Mouse (Mus musculus) heart, embryonic 10.5 days (tissue): Measurements from ENCODE around the gene Colec11. TPM values are rescaled to one million over a fixed set of nuclear protein-coding genes. Genes with fewer than 3 reads are reported as not detected.

Experiments
- DNase-seq: peaks from one replicate; pipeline ENCODE4 v3.0.0-alpha.2; 2017; ENCODE audit warnings: low spot score
- H3K27ac ChIP-seq: fragments of 300-500 bp; sonication (generic); 2 replicates; pipeline ENCODE4 v1.5.1; 2016; ENCODE audit warnings: mild to moderate bottlenecking
- H3K27me3 ChIP-seq: fragments of 300-500 bp; sonication (generic); 2 replicates; pipeline ENCODE4 v1.6.1; 2016; ENCODE audit warnings: mild to moderate bottlenecking; ENCODE audit not compliant: poor library complexity, insufficient read depth, severe bottlenecking
- H3K36me3 ChIP-seq: fragments of 300-500 bp; sonication (generic); 2 replicates; pipeline ENCODE4 v1.6.1; 2016; ENCODE audit warnings: mild to moderate bottlenecking, moderate library complexity
- H3K4me1 ChIP-seq: fragments of 300-500 bp; sonication (generic); 2 replicates; pipeline ENCODE4 v1.6.1; 2016; ENCODE audit warnings: mild to moderate bottlenecking
- H3K4me3 ChIP-seq: fragments of 300-500 bp; sonication (generic); 2 replicates; pipeline ENCODE4 v1.5.1; 2016; ENCODE audit warnings: mild to moderate bottlenecking, moderate library complexity
- H3K9me3 ChIP-seq: fragments of 300-500 bp; sonication (generic); 2 replicates; pipeline ENCODE4 v1.6.1; 2016; ENCODE audit warnings: mild to moderate bottlenecking, moderate library complexity
- WGBS: fragments of 180-500 bp; shearing (Covaris S2); methylation state at CpG from one replicate; pipeline ENCODE4 v1.1.7; 2016; 5-methylcytosine and 5-hydroxymethylcytosine counted together
- polyA plus RNA-seq: library from polyadenylated mRNA; unstranded; fragments of >200 nt; fragmentation: Nextera tagmentation; extraction: Ambion mirVana; gene quantifications from 2 replicates; pipeline ENCODE4 v1.2.1, GENCODE M21; 2016

Colec11 gene
- polyA plus RNA-seq, 1 experiment from 2014 or later, result 9.9 TPM

GRCm38 (mm10) chr12:28624251-28624650, 1.1 kb upstream of the Colec11 start:
- Histone ChIP-seq H3K27me3 (no peaks in the 10 kb centered on the region), H3K4me3 (no peak overlapping the region), H3K9me3 (no peaks in the 10 kb centered on the region), H3K4me1 (peaks cover 33% of the 10 kb centered on the region), H3K27ac (no peak overlapping the region), H3K36me3 (peaks cover 16% of the 10 kb centered on the region)
- DNase-seq, result no peak
- 77% methylated on average over 2 of the region's 2 CpGs for WGBS

GRCm38 (mm10) chr12:28622641-28623040, 536 bp downstream of the Colec11 start:
- 0 out of 2 replicates have a peak overlapping the region, but pooled peaks have one; percentile 1 for H3K4me3 ChIP-seq
- no peaks in the 10 kb centered on the region for H3K27me3 ChIP-seq
- peak overlapping the region; percentile 79 for H3K27ac ChIP-seq
- no peaks in the 10 kb centered on the region for H3K36me3 ChIP-seq
- H3K9me3 ChIP-seq, result no peaks in the 10 kb centered on the region
- peaks cover 38% of the 10 kb centered on the region for H3K4me1 ChIP-seq
- 72% methylated on average over 1 of the region's 1 CpGs for WGBS
- no peak for DNase-seq

- H3K27me3 ChIP-seq, result no peaks in the 10 kb centered on the region
- H3K36me3 ChIP-seq, result no peaks in the 10 kb centered on the region
- H3K27ac ChIP-seq, result peak overlapping the region; percentile 79
- H3K4me1 ChIP-seq, result peaks cover 42% of the 10 kb centered on the region
- no peak for DNase-seq
- WGBS, result 27% methylated on average over 5 of the region's 5 CpGs
- H3K4me3 ChIP-seq, result peak overlapping the region; percentile 36; the same call in 1 of the 2 replicates
- no peaks in the 10 kb centered on the region for H3K9me3 ChIP-seq
Observed at GRCm38 (mm10) chr12:28622167-28622532, 1.0 kb downstream of the Colec11 start.

- no peaks in the 10 kb centered on the region for H3K27me3 ChIP-seq
- DNase-seq, result no peak
- H3K36me3 ChIP-seq, result no peaks in the 10 kb centered on the region
- no peaks in the 10 kb centered on the region for H3K9me3 ChIP-seq
- peaks cover 42% of the 10 kb centered on the region for H3K4me1 ChIP-seq
- H3K4me3 ChIP-seq, result peak overlapping the region; percentile 36
- WGBS, result 10% methylated on average over 7 of the region's 7 CpGs
- peak overlapping the region; percentile 79 for H3K27ac ChIP-seq
Observed at GRCm38 (mm10) chr12:28621451-28622166, 1.6 kb downstream of the Colec11 start.

- H3K4me1 ChIP-seq, result peaks cover 26% of the 10 kb centered on the region
- no peaks in the 10 kb centered on the region for H3K9me3 ChIP-seq
- H3K27ac ChIP-seq, result no peak overlapping the region
- H3K4me3 ChIP-seq, result no peak overlapping the region
- 55% methylated on average over 4 of the region's 4 CpGs for WGBS
- DNase-seq, result no peak
- no peaks in the 10 kb centered on the region for H3K36me3 ChIP-seq
- H3K27me3 ChIP-seq, result no peaks in the 10 kb centered on the region
Observed at GRCm38 (mm10) chr12:28617297-28617696, 5.9 kb downstream of the Colec11 start.

GRCm38 (mm10) chr12:28614401-28614800, 8.8 kb downstream of the Colec11 start:
- 0 out of 2 replicates have a peak, but pooled peaks cover 9% of the 10 kb centered on the region for H3K4me1 ChIP-seq
- H3K27ac ChIP-seq, result no peak overlapping the region
- no peak overlapping the region for H3K4me3 ChIP-seq
- H3K36me3 ChIP-seq, result no peaks in the 10 kb centered on the region
- H3K27me3 ChIP-seq, result no peaks in the 10 kb centered on the region
- no peak for DNase-seq
- no peaks in the 10 kb centered on the region for H3K9me3 ChIP-seq
- WGBS, result 72% methylated on average over 7 of the region's 7 CpGs

GRCm38 (mm10) chr12:28612391-28612790, 10.8 kb downstream of the Colec11 start:
- 78% methylated on average over 6 of the region's 6 CpGs for WGBS
- Histone ChIP-seq H3K4me1 (peaks cover 10% of the 10 kb centered on the region), H3K4me3 (no peak overlapping the region), H3K27me3 (no peaks in the 10 kb centered on the region), H3K27ac (no peak overlapping the region), H3K9me3 (no peaks in the 10 kb centered on the region), H3K36me3 (no peaks in the 10 kb centered on the region)
- no peak for DNase-seq

GRCm38 (mm10) chr12:28607546-28608305, 15.5 kb downstream of the Colec11 start:
- 65% methylated on average over 17 of the region's 17 CpGs for WGBS
- peak overlapping the region; percentile 3; the same call in 1 of the 2 replicates for H3K27ac ChIP-seq
- no peaks in the 10 kb centered on the region for H3K36me3 ChIP-seq
- no peaks in the 10 kb centered on the region for H3K27me3 ChIP-seq
- no peak overlapping the region for H3K4me3 ChIP-seq
- H3K4me1 ChIP-seq, result peaks cover 12% of the 10 kb centered on the region
- no peaks in the 10 kb centered on the region for H3K9me3 ChIP-seq
- no peak for DNase-seq

GRCm38 (mm10) chr12:28603494-28603893, 19.7 kb downstream of the Colec11 start:
- WGBS, result 92% methylated on average over 1 of the region's 1 CpGs
- no peaks in the 10 kb centered on the region for H3K9me3 ChIP-seq

GRCm38 (mm10) chr12:28602259-28602658, 20.9 kb downstream of the Colec11 start:
- Histone ChIP-seq H3K27ac (peak overlapping the region; percentile 29; the same call in 1 of the 2 replicates), H3K27me3 (no peaks in the 10 kb centered on the region)
- 32% methylated on average over 4 of the region's 4 CpGs for WGBS

More at GRCm38 (mm10) chr12:28603494-28603893, 19.7 kb downstream of the Colec11 start:
- DNase-seq, result no peak
- no peak overlapping the region for H3K27ac ChIP-seq
- no peak overlapping the region for H3K4me3 ChIP-seq
- no peaks in the 10 kb centered on the region for H3K27me3 ChIP-seq
- H3K4me1 ChIP-seq, result peaks cover 31% of the 10 kb centered on the region
- no peaks in the 10 kb centered on the region for H3K36me3 ChIP-seq

GRCm38 (mm10) chr12:28598526-28598991, 24.6 kb downstream of the Colec11 start:
- Histone ChIP-seq H3K27ac (peak overlapping the region; percentile 22; the same call in 1 of the 2 replicates), H3K4me1 (peaks cover 27% of the 10 kb centered on the region), H3K36me3 (no peaks in the 10 kb centered on the region), H3K27me3 (no peaks in the 10 kb centered on the region), H3K9me3 (no peaks in the 10 kb centered on the region), H3K4me3 (no peak overlapping the region)
- 34% methylated on average over 2 of the region's 2 CpGs for WGBS
- no peak for DNase-seq

More at GRCm38 (mm10) chr12:28602259-28602658, 20.9 kb downstream of the Colec11 start:
- Histone ChIP-seq H3K9me3 (no peaks in the 10 kb centered on the region), H3K4me1 (peaks cover 28% of the 10 kb centered on the region), H3K36me3 (no peaks in the 10 kb centered on the region), H3K4me3 (no peak overlapping the region)
- no peak for DNase-seq

- H3K9me3 ChIP-seq, result no peaks in the 10 kb centered on the region
- WGBS, result 37% methylated on average over 3 of the region's 3 CpGs
- peak overlapping the region; percentile 22; the same call in 1 of the 2 replicates for H3K27ac ChIP-seq
- no peaks in the 10 kb centered on the region for H3K36me3 ChIP-seq
- H3K4me3 ChIP-seq, result no peak overlapping the region
- H3K27me3 ChIP-seq, result no peaks in the 10 kb centered on the region
- no peak for DNase-seq
- peaks cover 27% of the 10 kb centered on the region for H3K4me1 ChIP-seq
Observed at GRCm38 (mm10) chr12:28598110-28598509, 25.1 kb downstream of the Colec11 start.

GRCm38 (mm10) chr12:28597699-28598098, 25.5 kb downstream of the Colec11 start:
- Histone ChIP-seq H3K36me3 (no peaks in the 10 kb centered on the region), H3K4me1 (peaks cover 26% of the 10 kb centered on the region), H3K4me3 (no peak overlapping the region), H3K27ac (no peak overlapping the region), H3K27me3 (no peaks in the 10 kb centered on the region), H3K9me3 (no peaks in the 10 kb centered on the region)
- WGBS, result 60% methylated on average over 9 of the region's 9 CpGs
- DNase-seq, result no peak
